Mouse (Mus musculus) heart, postnatal 36 days (tissue): ENCODE measurements at regions not wholly inside any gene's neighbourhood (a gene's known extent, or its start where the extent isn't known, plus 50 kb on each side); places are given as distances from the start of the nearest gene placed in this dataset.

ENCODE experiments used
- DNase-seq, 2 experiments: peaks; one replicate each; pipeline ENCODE4 v3.0.0; 2021 to 2022
- intact Hi-C: fragments of 180-260 bp; cut with DNase I; formaldehyde crosslinking; loops from one replicate; pipeline ENCODE4 v1.15.1; 2025

GRCm38 (mm10) chr1:124739777-124740176 lies 694.4 kb upstream of the Dpp10 start:
- intact Hi-C loops = no loop called here
- DNase-seq = no peak

DNA sequence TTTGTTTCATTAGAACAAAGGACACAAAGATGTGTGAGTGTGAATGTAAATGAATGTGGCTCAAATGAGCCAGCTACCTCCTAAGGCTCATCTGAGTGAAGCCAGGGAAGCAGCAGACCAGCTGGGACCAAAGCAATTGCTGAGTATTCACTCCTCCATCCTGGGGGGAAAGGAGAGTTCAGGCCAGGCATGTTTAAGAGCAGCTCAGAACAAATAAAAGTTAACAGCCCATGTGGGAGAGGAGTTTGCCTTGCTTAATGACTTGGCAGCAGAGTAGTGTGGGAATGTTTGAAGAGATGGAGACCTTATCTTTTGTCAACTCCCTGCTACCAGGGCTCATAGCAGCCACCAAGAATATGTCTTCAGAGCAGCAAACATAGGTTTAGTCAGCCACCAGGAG lies 685.0 kb upstream of the Dpp10 start:
- intact Hi-C loops = no loop called here
- DNase-seq = no peak

- peak; percentile 2 to 25 for DNase-seq
- intact Hi-C loops = no loop called here
These were observed 672.7 kb upstream of the Dpp10 start for GRCm38 (mm10) chr1:124718065-124718464.

- DNase-seq = no peak
- intact Hi-C loops = no loop called here
These were observed 660.9 kb upstream of the Dpp10 start for GRCm38 (mm10) chr1:124706246-124706645.

GRCm38 (mm10) chr1:124674420-124674819 lies 629.1 kb upstream of the Dpp10 start:
- intact Hi-C loops = no loop called here
- DNase-seq = no peak

DNA sequence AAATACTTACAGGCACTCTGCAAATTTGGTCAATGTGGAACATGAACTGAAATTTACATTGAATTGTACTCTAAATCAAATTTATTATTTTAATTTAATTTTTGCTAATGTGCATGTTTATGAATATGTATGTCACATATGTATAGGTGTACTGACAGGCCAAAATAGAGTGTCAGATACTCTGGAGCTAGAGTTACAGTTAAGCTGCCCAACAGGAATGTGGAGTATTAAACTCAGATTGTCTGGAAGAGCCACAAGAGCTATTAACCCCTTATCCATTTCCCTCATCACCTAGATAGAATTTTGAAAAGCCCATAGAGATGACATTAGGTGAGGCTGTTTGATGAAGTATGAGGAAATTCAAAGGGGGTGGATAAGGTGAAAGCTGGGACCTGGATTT lies 607.5 kb upstream of the Dpp10 start:
- no peak for DNase-seq
- intact Hi-C loops = no loop called here

DNA sequence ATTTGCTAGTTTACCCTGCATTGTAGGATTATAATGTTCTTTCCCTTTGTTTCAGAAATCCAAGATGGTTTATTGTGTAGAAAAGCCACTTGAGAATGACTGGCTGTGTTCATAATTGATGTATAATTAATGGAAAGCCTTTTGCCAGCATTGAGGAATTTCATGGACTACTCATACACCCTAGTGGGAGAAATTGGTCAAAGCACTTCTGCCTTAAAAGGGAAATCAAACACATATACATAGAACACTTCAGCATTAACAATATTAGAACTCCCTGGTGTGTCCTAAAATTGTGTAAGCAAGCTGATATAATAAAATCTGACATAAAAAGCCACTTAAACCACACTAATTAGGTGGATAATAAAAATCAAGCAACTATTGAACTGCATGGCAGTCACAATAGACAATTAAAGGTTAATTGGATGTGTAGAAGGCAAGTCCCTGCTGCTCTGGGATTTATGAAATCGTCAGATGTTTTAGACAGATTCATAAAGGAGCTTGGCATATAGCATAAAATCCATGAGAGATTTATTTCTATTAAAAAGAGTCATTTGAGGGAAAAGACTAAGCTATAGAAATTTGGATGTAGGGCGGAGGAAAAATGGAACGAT lies 607.0 kb upstream of the Dpp10 start:
- DNase-seq = no peak

DNA sequence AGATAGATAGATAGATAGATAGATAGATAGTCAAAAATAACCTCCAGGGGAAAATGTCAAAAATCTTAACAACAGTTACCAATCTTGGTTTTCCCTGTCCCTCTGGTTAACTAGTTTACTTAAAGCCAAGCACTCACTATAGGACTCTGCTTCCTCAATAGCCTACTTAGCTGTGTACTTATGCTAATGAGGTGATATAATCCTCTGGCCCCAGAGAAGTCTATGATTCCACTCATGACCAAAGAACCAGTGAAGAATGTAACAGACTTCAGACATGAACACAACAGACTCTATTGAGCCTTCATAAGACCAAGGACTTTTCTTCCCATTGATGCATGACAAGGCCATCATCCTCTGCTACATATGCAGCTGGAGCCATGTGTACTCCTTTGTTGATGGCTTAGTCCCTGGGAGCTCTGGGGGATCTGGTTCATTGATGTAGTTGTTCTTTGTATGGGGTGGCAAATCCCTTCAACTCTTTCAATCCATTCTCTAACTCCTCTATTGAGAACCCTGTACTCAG lies 589.9 kb upstream of the Dpp10 start:
- DNase-seq = no peak

More for the DNA sequence above, 607.0 kb upstream of the Dpp10 start:
- intact Hi-C loops = no loop called here

DNA sequence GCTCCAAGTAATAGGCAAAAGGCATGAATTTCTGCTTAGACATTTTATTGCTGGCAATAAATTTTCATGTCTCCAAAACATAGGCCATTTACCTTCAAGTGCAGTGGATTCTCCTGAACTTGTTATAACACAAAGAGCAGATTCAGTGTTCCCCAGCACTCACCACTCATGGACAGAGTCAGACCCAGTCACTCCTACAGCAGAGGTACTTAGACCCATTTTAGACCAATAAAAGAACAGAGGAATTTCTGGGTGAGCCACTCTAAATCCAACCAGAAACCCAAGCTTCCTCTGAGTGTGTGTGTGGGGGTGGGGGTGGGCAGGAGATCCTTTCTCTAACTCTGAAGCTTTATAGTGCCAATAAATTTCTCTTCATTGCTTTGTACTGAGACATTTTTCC lies 584.7 kb upstream of the Dpp10 start:
- no peak for DNase-seq
- intact Hi-C loops = no loop called here

More for the DNA sequence above, 589.9 kb upstream of the Dpp10 start:
- intact Hi-C loops = no loop called here

DNA sequence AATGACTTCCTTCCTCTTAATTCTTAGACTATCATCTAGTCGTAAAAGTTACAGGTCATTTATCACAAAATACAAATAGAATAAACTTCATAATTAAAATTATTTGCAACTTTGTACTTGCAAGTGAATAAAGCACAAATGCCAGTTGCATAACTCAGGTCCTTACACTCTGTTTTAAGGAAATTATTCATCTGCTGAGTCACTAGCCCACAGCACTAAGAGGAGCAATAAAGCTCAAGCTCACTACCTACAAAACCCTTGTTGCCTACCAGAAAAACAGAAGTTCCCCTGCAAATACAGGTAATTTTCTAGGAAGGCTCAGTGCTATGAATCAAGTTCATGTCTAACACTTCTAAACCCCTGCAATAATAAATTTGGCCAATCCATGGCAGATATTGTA lies 539.3 kb upstream of the Dpp10 start:
- intact Hi-C loops = no loop called here
- no peak for DNase-seq
